Mouse (Mus musculus) small intestine, adult 2 months (tissue): ENCODE results near the gene Trim5.
"Not testable (repeated sequence)": the region's sequence is repeated elsewhere in the genome, so short reads cannot be mapped to it uniquely, and the experiment has no call there.

Experiments
- CTCF ChIP-seq: fragments of 200-500 bp; IDR thresholded peaks from 2 replicates; pipeline ENCODE4 v1.5.1; 2012; ENCODE audit warnings: low read depth, mild to moderate bottlenecking, control low read depth, inconsistent platforms, low read length, moderate library complexity, mixed read lengths; ENCODE audit not compliant: insufficient replicate concordance, insufficient read length; ENCODE audit errors: extremely low read depth
- POLR2A ChIP-seq: fragments of 200-500 bp; IDR thresholded peaks from 2 replicates; pipeline ENCODE4 v1.6.1; 2012; ENCODE audit warnings: low read depth, mild to moderate bottlenecking, control low read depth, inconsistent platforms, low read length, moderate library complexity

- TF ChIP-seq CTCF, POLR2A: not testable (repeated sequence)
Observed at GRCm38 (mm10) chr7:104315369-104316080, 27.6 kb upstream of the Trim5 start, which contains the start of gene Trim12a.
